Mouse (Mus musculus) limb, embryonic 10.5 days (tissue): ENCODE results near the gene Sox12. TPM values are rescaled to one million over a fixed set of nuclear protein-coding genes. Genes with fewer than 3 reads are reported as not detected.

Experiments used
- DNase-seq: peaks from one replicate; pipeline ENCODE4 v3.0.0-alpha.2; 2017; ENCODE audit warnings: low spot score
- H3K27ac ChIP-seq: fragments of 300-500 bp; sonication (generic); 2 replicates; pipeline ENCODE4 v1.5.1; 2016; ENCODE audit warnings: mild to moderate bottlenecking
- H3K27me3 ChIP-seq: fragments of 300-500 bp; sonication (generic); 2 replicates; pipeline ENCODE4 v1.6.1; 2016; ENCODE audit warnings: low read depth, mild to moderate bottlenecking; ENCODE audit not compliant: poor library complexity, severe bottlenecking
- H3K36me3 ChIP-seq: fragments of 300-500 bp; sonication (generic); 2 replicates; pipeline ENCODE4 v1.6.1; 2016; ENCODE audit warnings: mild to moderate bottlenecking, moderate library complexity
- H3K4me1 ChIP-seq: fragments of 300-500 bp; sonication (generic); 2 replicates; pipeline ENCODE4 v1.6.1; 2016
- H3K4me3 ChIP-seq: fragments of 300-500 bp; sonication (generic); 2 replicates; pipeline ENCODE4 v1.5.1; 2016; ENCODE audit warnings: mild to moderate bottlenecking, moderate library complexity
- H3K9me3 ChIP-seq: fragments of 300-500 bp; sonication (generic); replicated peaks from 2 replicates; pipeline ENCODE4 v1.6.1; 2016; ENCODE audit warnings: mild to moderate bottlenecking
- WGBS: fragments of 180-500 bp; shearing (Covaris S2); methylation state at CpG from one replicate; pipeline ENCODE4 v1.1.7; 2016; 5-methylcytosine and 5-hydroxymethylcytosine counted together
- polyA plus RNA-seq: library from polyadenylated mRNA; unstranded; fragments of >200 nt; fragmentation: Nextera tagmentation; extraction: Ambion mirVana; gene quantifications from 2 replicates; pipeline ENCODE4 v1.2.1, GENCODE M21; 2016

Sox12 gene
- polyA plus RNA-seq, 1 experiment from 2014 or later = 11.8 TPM

GRCm38 (mm10) chr2:152396110-152397003, 1.5 kb downstream of the Sox12 start:
- WGBS = under 1% methylated on average over 46 of the region's 46 CpGs
- DNase-seq = peak; percentile 96
- H3K27ac ChIP-seq = peak overlapping the region; percentile 99
- no peaks in the 10 kb centered on the region for H3K27me3 ChIP-seq
- H3K4me1 ChIP-seq = peaks cover 51% of the 10 kb centered on the region
- peaks cover 20% of the 10 kb centered on the region for H3K36me3 ChIP-seq
- peak overlapping the region; percentile 97 for H3K4me3 ChIP-seq
- H3K9me3 ChIP-seq = no peaks in the 10 kb centered on the region

- Histone ChIP-seq H3K4me1 (peaks cover 51% of the 10 kb centered on the region), H3K36me3 (peaks cover 20% of the 10 kb centered on the region), H3K9me3 (no peaks in the 10 kb centered on the region), H3K27me3 (no peaks in the 10 kb centered on the region), H3K27ac (peak overlapping the region; percentile 99), H3K4me3 (peak overlapping the region; percentile 97)
- 32% methylated on average over 13 of the region's 13 CpGs for WGBS
- DNase-seq = peak; percentile 39
These were observed 2.5 kb downstream of the Sox12 start for GRCm38 (mm10) chr2:152395271-152395920.

- Histone ChIP-seq H3K4me3 (peak overlapping the region; percentile 97), H3K9me3 (no peaks in the 10 kb centered on the region), H3K27me3 (no peaks in the 10 kb centered on the region), H3K27ac (no peak overlapping the region), H3K4me1 (peaks cover 32% of the 10 kb centered on the region), H3K36me3 (peaks cover 20% of the 10 kb centered on the region)
- DNase-seq = peak; percentile 43
- 54% methylated on average over 9 of the region's 9 CpGs for WGBS
These were observed 4.4 kb downstream of the Sox12 start for GRCm38 (mm10) chr2:152393225-152394017.

GRCm38 (mm10) chr2:152392786-152393185, 5.1 kb downstream of the Sox12 start:
- peaks cover 30% of the 10 kb centered on the region for H3K4me1 ChIP-seq
- H3K27ac ChIP-seq = no peak overlapping the region
- H3K9me3 ChIP-seq = no peaks in the 10 kb centered on the region
- no peaks in the 10 kb centered on the region for H3K27me3 ChIP-seq
- 29% methylated on average over 3 of the region's 3 CpGs for WGBS
- DNase-seq = no peak
- no peak overlapping the region for H3K4me3 ChIP-seq
- peaks cover 20% of the 10 kb centered on the region for H3K36me3 ChIP-seq

GRCm38 (mm10) chr2:152384191-152384590, 13.7 kb downstream of the Sox12 start:
- H3K4me1 ChIP-seq = no peaks in the 10 kb centered on the region
- H3K9me3 ChIP-seq = no peaks in the 10 kb centered on the region
- no peak for DNase-seq
- H3K4me3 ChIP-seq = no peak overlapping the region
- H3K27ac ChIP-seq = no peak overlapping the region
- no peaks in the 10 kb centered on the region for H3K36me3 ChIP-seq
- 90% methylated on average over 4 of the region's 4 CpGs for WGBS
- H3K27me3 ChIP-seq = no peaks in the 10 kb centered on the region

GRCm38 (mm10) chr2:152376345-152376741, 21.5 kb downstream of the Sox12 start, which contains the start of gene Nrsn2:
Gene Nrsn2, minus strand, starts transcription at chr2:152376638.
- no peaks in the 10 kb centered on the region for H3K9me3 ChIP-seq
- DNase-seq = peak; percentile 67
- peak within 1 kb of the TSS; percentile 38 for H3K4me3 ChIP-seq
- peaks cover 30% of the 10 kb centered on the region for H3K4me1 ChIP-seq
- peaks cover 36% of the 10 kb centered on the region for H3K27me3 ChIP-seq
- H3K36me3 ChIP-seq = no peaks in the 10 kb centered on the region
- H3K27ac ChIP-seq = peak within 1 kb of the TSS; percentile 61
- 4% methylated on average over 16 of the region's 16 CpGs for whole genome bisulfite sequencing

GRCm38 (mm10) chr2:152375652-152376344, 22.1 kb downstream of the Sox12 start:
- WGBS = 5% methylated on average over 21 of the region's 21 CpGs
- H3K9me3 ChIP-seq = no peaks in the 10 kb centered on the region
- DNase-seq = peak; percentile 77
- no peaks in the 10 kb centered on the region for H3K36me3 ChIP-seq
- H3K4me1 ChIP-seq = peaks cover 30% of the 10 kb centered on the region
- peak overlapping the region; percentile 61 for H3K27ac ChIP-seq
- peaks cover 36% of the 10 kb centered on the region for H3K27me3 ChIP-seq
- peak overlapping the region; percentile 38 for H3K4me3 ChIP-seq

- peaks cover 36% of the 10 kb centered on the region for H3K27me3 ChIP-seq
- peaks cover 40% of the 10 kb centered on the region for H3K4me1 ChIP-seq
- no peak for DNase-seq
These were observed 24.3 kb downstream of the Sox12 start for GRCm38 (mm10) chr2:152373547-152373946.

GRCm38 (mm10) chr2:152372661-152373060, 25.2 kb downstream of the Sox12 start:
- Histone ChIP-seq H3K27ac (no peak overlapping the region), H3K36me3 (no peaks in the 10 kb centered on the region), H3K27me3 (peaks cover 34% of the 10 kb centered on the region), H3K4me1 (peaks cover 40% of the 10 kb centered on the region), H3K9me3 (no peaks in the 10 kb centered on the region), H3K4me3 (no peak overlapping the region)
- 63% methylated on average over 4 of the region's 4 CpGs for WGBS
- no peak for DNase-seq

More at GRCm38 (mm10) chr2:152373547-152373946, 24.3 kb downstream of the Sox12 start:
- 86% methylated on average over 9 of the region's 9 CpGs for WGBS
- Histone ChIP-seq H3K4me3 (no peak overlapping the region), H3K27ac (no peak overlapping the region), H3K36me3 (no peaks in the 10 kb centered on the region), H3K9me3 (no peaks in the 10 kb centered on the region)

GRCm38 (mm10) chr2:152372104-152372503, 25.8 kb downstream of the Sox12 start:
- no peak for DNase-seq
- H3K4me1 ChIP-seq = peaks cover 40% of the 10 kb centered on the region
- peaks cover 28% of the 10 kb centered on the region for H3K27me3 ChIP-seq
- no peak overlapping the region for H3K27ac ChIP-seq
- H3K4me3 ChIP-seq = no peak overlapping the region
- H3K36me3 ChIP-seq = no peaks in the 10 kb centered on the region
- no peaks in the 10 kb centered on the region for H3K9me3 ChIP-seq
- WGBS = 88% methylated on average over 7 of the region's 7 CpGs

- Histone ChIP-seq H3K27ac (no peak overlapping the region), H3K4me1 (peaks cover 14% of the 10 kb centered on the region; the same call in 1 of the 2 replicates), H3K36me3 (no peaks in the 10 kb centered on the region), H3K4me3 (no peak overlapping the region), H3K27me3 (no peaks in the 10 kb centered on the region; the same call in 1 of the 2 replicates), H3K9me3 (no peaks in the 10 kb centered on the region)
- WGBS = 32% methylated on average over 14 of the region's 14 CpGs
- peak; percentile 82 for DNase-seq
These were observed 29.2 kb downstream of the Sox12 start for GRCm38 (mm10) chr2:152368532-152369140.

- DNase-seq = no peak
- H3K27ac ChIP-seq = no peak overlapping the region
- no peaks in the 10 kb centered on the region for H3K36me3 ChIP-seq
- no peaks in the 10 kb centered on the region for H3K9me3 ChIP-seq
- H3K27me3 ChIP-seq = no peaks in the 10 kb centered on the region; the same call in 1 of the 2 replicates
- 80% methylated on average over 5 of the region's 5 CpGs for WGBS
- H3K4me1 ChIP-seq = peaks cover 17% of the 10 kb centered on the region; the same call in 1 of the 2 replicates
- H3K4me3 ChIP-seq = no peak overlapping the region
These were observed 29.9 kb downstream of the Sox12 start for GRCm38 (mm10) chr2:152367917-152368316.
